Mouse (Mus musculus) urinary bladder, postnatal 25 days (tissue): Measurements from ENCODE around the gene Cavin1.
"Not testable (repeated sequence)": the region's sequence is repeated elsewhere in the genome, so short reads cannot be mapped to it uniquely, and the experiment has no call there.

ENCODE experiments used
- DNase-seq: peaks from one replicate; pipeline ENCODE4 v3.0.0; 2022; ENCODE audit warnings: low spot score

Cavin1 gene

GRCm38 (mm10) chr11:100970557-100970937, at the start of gene Cavin1:
Gene Cavin1 (minus strand): TSS chr11:100970887.
- peak; percentile 95 for DNase-seq

DNA sequence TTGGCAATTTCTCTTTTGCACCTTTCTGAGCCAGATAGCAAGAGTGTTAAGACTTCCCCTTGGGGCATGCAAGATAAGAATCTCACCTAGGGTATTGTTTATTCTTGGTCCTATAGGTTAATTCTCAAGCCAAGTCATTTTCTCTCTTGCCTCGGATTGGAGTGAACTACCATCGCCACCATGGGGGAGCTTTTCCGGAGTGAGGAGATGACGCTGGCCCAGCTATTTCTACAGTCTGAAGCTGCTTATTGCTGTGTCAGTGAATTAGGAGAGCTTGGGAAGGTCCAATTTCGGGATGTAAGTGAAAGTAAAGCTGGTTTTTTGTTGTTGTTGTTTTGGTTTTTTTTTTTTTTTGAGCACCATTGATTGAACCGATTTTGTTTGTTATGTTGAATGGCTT, 41.0 kb upstream of the Cavin1 start:
- DNase-seq = no peak

- no peak for DNase-seq
Measured at GRCm38 (mm10) chr11:101009888-101010784, 39.4 kb upstream of the Cavin1 start.

- DNase-seq = peak; percentile 93
Measured at GRCm38 (mm10) chr11:101009046-101009887, 38.6 kb upstream of the Cavin1 start, which contains the start of gene Atp6v0a1. Gene Atp6v0a1 (plus strand): TSS chr11:101009452.

- peak; percentile 18 for DNase-seq
Measured at GRCm38 (mm10) chr11:101008206-101009045, 37.7 kb upstream of the Cavin1 start.

- DNase-seq = no peak
Measured at GRCm38 (mm10) chr11:101003025-101003685, 32.5 kb upstream of the Cavin1 start.

DNA sequence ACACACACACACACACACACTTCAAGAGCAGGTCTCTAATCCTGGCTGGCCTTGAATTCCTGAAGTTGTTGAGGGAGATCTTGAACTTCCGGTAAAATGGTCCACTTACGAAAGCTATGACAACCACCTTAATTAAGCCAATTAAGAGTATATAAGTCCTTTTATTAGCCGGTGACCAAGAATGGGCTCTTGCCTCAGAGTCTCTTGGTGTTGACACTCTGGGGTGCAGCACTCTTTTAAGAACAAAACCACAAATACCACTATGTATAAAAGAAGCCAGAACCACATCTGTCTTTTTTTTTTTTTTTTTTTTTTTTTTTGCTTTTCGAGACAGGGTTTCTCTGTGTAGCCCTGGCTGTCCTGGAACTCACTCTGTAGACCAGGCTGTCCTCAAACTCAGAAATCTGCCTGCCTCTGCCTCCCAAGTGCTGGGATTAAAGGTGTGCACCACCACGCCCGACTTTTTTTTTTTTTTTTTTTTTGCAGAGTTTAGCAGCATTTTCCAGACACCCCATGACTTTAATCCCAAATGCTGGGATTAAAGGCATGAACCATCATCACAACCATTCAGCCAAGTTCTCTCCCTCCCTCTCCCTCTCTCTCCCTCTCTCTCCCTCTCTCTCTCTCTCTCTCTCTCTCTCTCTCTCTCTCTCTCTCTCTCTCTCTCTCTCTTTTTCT, 31.3 kb upstream of the Cavin1 start:
- DNase-seq = not testable (repeated sequence)

DNA sequence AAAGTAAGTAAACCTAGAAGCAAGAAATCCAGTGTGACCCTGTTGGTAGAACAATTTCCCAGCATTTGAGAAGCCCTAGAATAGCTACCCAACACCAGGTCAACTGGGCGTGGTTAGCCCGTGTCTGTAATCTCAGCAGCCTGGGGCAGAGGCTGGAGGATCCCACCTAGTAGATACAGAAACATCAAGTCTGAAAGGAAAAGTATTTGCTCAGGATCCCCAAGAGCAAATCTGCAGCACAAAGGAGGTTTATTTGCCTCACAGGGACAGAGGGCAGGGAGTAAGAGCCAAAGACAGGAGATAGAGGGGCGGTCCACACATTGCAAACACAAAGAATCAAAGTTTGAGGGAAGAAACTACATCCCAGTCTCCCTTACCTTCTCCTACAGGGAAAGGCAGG, 28.6 kb upstream of the Cavin1 start:
- DNase-seq = no peak

GRCm38 (mm10) chr11:100998836-100999235, 28.1 kb upstream of the Cavin1 start:
- no peak for DNase-seq

- DNase-seq = no peak
Measured at GRCm38 (mm10) chr11:100996501-100996900, 25.8 kb upstream of the Cavin1 start.

DNA sequence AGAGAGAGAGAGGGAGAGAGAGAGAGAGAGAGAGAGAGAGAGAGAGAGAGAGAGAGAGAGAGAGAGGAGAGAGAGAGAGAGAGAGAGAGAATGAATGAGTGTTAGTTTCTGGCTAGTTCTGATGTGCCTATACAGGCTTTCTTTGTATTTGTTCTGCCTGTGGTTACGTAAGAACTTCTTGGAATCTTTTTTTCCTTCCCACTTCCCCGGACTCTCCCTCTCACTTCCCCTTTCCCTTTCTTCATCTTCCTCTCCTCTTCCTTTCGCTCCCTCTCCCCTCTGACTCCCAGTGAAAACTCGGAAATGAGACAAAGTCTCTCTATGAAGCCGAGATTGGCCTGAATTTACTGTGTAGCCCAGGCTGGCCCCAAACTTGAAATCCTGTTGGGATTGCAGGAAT, 24.0 kb upstream of the Cavin1 start:
- no peak for DNase-seq

GRCm38 (mm10) chr11:100994233-100994632, 23.5 kb upstream of the Cavin1 start:
- DNase-seq = no peak

DNA sequence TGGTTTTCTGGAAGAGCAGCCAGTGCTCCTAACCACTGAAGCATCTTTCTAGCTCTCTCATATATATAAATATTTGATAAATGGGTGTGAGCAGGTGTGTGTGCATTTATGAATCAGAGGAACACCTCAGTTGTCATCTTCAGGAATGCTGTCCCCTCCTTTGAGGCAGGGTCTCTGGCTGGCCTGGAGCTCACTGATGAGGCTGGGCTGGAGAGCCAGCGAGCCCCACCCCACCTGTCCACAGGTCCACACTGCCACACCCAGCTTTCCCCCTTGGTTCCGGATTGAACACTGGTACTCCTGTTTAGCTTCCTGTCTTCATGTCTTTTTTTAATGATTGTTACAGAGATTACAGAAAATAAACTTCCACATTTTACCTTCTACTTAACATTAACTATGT, 22.8 kb upstream of the Cavin1 start:
- DNase-seq = no peak

GRCm38 (mm10) chr11:100991027-100991534, 20.4 kb upstream of the Cavin1 start:
- no peak for DNase-seq

GRCm38 (mm10) chr11:100989666-100990065, 19.0 kb upstream of the Cavin1 start:
- no peak for DNase-seq

DNA sequence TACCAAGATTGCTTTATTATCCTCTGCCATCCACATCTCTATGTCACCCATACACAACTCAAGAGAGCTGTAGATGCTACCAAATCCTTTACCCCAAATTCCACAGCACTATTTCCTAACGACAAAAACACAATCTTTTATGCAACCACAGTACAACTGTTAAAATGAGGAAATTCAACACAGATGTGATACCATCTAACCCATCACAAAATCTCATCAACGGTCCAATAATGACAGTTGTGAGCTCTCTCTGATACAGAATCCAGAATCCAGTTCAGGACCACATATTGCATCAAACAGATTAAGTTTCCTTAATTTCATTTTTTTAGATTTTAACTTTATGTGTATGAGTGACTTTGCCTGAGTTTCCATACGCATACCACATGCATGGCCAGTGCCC, 18.0 kb upstream of the Cavin1 start:
- no peak for DNase-seq

DNA sequence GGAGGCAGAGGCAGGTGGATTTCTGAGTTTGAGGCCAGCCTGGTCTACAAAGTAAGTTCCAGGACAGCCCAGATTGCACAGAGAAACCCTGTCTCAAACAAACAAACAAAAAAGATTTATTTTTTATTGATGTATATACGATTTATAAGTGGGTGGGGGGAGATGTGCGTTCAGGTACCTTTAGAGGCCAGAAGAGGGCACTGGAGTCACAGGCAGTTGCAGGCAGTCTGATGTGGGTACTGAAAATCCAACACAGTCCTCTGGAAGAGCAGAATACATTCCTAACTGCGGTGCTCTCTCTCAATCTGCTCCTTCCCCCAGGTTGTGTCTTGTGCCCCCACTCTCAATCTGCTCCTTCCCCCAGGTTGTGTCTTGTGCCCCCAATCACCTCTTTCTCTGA, 14.9 kb upstream of the Cavin1 start:
- no peak for DNase-seq

DNA sequence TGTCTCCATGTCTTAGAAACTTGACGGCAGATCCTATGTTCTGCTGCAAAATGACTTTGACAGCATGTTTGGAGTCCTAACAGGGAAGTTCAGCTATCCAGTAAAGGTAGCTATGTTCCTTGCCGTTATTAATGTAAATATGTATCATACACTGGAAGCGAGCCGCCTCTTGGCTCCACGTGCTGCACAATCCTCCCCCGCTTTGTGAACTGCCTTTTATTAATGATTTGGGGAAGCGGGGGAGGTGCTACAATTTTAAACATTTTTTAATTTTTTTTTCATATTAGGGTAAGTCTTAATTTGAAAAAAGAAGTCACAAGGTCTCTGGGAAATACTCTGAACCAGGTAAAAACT, 13.1 kb upstream of the Cavin1 start:
- DNase-seq = no peak

DNA sequence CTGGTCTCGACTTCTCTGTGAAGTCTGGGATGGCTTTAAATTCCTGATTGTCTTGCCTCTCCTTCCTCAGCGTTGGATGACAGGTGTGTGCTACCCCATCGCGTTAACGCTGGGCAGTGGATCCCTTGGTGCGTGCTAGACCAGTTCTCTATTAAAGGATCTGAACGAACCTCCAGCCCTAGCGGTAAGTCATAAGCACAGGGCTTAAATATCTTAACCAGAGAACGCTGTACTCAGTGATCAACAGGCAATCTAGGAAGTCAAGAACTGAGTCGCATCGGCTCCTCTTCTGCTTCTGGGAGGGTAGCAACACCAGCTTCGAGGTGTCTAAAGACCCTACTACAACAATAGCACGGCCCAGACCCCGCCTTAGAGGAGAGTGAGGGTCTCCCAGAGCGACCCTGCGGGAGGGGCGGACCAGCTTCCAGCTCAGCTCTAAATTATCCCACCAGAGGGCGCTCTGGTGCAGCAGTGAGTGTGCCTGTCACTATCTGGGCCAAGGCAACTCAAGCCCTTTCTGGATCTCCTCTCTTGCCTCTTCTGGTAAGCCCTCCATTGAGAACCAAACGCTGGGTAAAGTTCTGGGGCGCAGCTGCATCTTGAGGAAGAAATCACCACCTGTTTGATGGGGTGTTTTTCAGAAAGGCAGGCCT, 12.6 kb upstream of the Cavin1 start:
- peak; percentile 86 for DNase-seq

DNA sequence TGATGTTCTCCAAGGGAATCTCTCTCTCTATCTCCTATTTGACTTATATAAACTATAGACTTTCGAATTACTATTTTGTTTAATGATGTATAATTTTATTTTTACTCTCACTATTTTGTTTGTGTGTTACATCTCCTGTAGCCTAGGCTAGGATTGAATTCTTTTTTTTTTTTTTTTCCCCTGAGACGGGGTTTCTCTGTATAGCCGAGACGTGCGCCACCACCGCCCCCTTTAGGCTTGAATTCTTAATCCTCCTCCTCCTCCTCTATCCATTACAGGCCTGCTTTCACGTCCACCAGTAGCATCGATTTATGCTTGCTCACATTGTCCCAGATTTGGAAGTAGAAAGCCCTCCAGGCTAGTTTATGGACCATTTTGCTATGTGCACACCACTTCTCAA, 11.4 kb upstream of the Cavin1 start:
- DNase-seq = no peak
